Mouse (Mus musculus) stomach, postnatal 0 days (tissue): Measurements from ENCODE around the gene Farp2. TPM values are rescaled to one million over a fixed set of nuclear protein-coding genes. Genes with fewer than 3 reads are reported as not detected.
"Not testable (repeated sequence)": the region's sequence is repeated elsewhere in the genome, so short reads cannot be mapped to it uniquely, and the experiment has no call there.

Source experiments
- ATAC-seq: fragments of 200-750 bp; cut with Nextera tagmentation; 2 replicates; pipeline ENCODE4 v1.8.0; 2017; ENCODE audit not compliant: low FRiP score, low TSS enrichment
- DNase-seq: peaks from one replicate; pipeline ENCODE4 v3.0.0-alpha.2; 2016; ENCODE audit warnings: low spot score
- H3K27ac ChIP-seq: fragments of 300-500 bp; sonication (generic); replicated peaks from 2 replicates; pipeline ENCODE4 v1.5.1; 2014; ENCODE audit warnings: mild to moderate bottlenecking, control low read depth
- H3K27me3 ChIP-seq: fragments of 300-500 bp; sonication (generic); 2 replicates; pipeline ENCODE4 v1.6.1; 2014; ENCODE audit warnings: low read length; ENCODE audit not compliant: control insufficient read depth, insufficient read depth
- H3K36me3 ChIP-seq: fragments of 300-500 bp; sonication (generic); 2 replicates; pipeline ENCODE4 v1.6.1; 2014; ENCODE audit warnings: low read length, mixed read lengths; ENCODE audit not compliant: control insufficient read depth, insufficient read depth
- H3K4me1 ChIP-seq: fragments of 300-500 bp; sonication (generic); replicated peaks from 2 replicates; pipeline ENCODE4 v1.6.1; 2014; ENCODE audit warnings: antibody characterized with exemption; ENCODE audit not compliant: control insufficient read depth, insufficient read depth
- H3K4me2 ChIP-seq: fragments of 300-500 bp; sonication (generic); replicated peaks from 2 replicates; pipeline ENCODE4 v1.6.1; 2014; ENCODE audit warnings: low read depth, mild to moderate bottlenecking, control low read depth, moderate library complexity
- H3K4me3 ChIP-seq: fragments of 300-500 bp; sonication (generic); 2 replicates; pipeline ENCODE4 v1.5.1; 2014; ENCODE audit warnings: low read depth, low read length, control low read depth
- H3K9ac ChIP-seq: fragments of 300-500 bp; sonication (generic); 2 replicates; pipeline ENCODE4 v1.6.1; 2014; ENCODE audit warnings: mild to moderate bottlenecking, low read length, control low read depth, mixed read lengths
- H3K9me3 ChIP-seq: fragments of 300-500 bp; sonication (generic); 2 replicates; pipeline ENCODE4 v1.6.1; 2016; ENCODE audit warnings: low read length; ENCODE audit not compliant: control insufficient read depth
- CTCF ChIP-seq: IDR thresholded peaks from 2 replicates; pipeline ENCODE4 v1.5.1; 2016; ENCODE audit warnings: antibody characterized with exemption, low read depth, mild to moderate bottlenecking, moderate library complexity
- EP300 ChIP-seq: optimal IDR thresholded peaks from 2 replicates; pipeline ENCODE3; 2016; ENCODE audit warnings: antibody characterized with exemption
- WGBS: fragments of 180-500 bp; shearing (Covaris S2); extraction: QIAGEN DNeasy Blood & Tissue Kit; methylation state at CpG from one replicate; pipeline ENCODE4 v1.1.7; 2014; 5-methylcytosine and 5-hydroxymethylcytosine counted together
- polyA plus RNA-seq: library from polyadenylated mRNA; unstranded; fragments of >200 nt; fragmentation: Nextera tagmentation; extraction: Ambion mirVana; gene quantifications from 2 replicates; pipeline ENCODE4 v1.2.1, GENCODE M21; 2015

The Farp2 gene
- polyA plus RNA-seq, 1 experiment from 2014 or later = 2.9 TPM

DNA sequence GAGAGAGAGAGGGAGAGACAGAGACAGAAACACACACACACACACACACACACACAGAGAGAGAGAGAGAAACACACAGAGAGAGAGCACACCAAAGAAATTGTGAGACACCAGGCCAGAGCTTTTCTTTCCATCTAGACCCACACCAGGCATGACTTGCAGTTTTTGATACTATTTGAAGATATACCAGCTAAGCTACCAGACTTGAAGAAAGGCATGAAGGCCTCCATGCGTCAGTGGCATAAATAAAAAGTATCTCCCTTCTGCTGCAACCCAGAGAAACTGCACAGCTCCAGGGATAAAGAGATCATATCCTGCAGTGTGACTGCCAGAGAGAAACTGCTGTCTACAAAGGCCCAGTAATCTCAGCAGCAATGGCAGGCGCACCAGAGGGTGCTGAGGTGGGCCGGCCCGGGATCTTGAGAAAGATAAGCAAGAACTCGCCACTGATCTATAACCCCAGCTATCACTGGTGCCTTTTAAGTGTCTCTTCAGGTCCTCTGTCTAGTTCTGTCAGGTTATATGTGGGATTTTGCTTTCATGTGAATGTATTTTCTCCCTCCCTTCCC lies 137.8 kb downstream of the Farp2 start:
- ATAC-seq (no peak), DNase-seq (no peak)
- no peak overlapping the region for H3K4me3 ChIP-seq
- H3K9ac ChIP-seq = no peak overlapping the region
- H3K4me1 ChIP-seq = no peaks in the 10 kb centered on the region
- H3K36me3 ChIP-seq = no peaks in the 10 kb centered on the region
- H3K27me3 ChIP-seq = no peaks in the 10 kb centered on the region
- H3K27ac ChIP-seq = no peak overlapping the region
- no peak for TF ChIP-seq CTCF
- no peak for TF ChIP-seq EP300
- 66% methylated on average over 5 of the region's 5 CpGs for WGBS
- no peaks in the 10 kb centered on the region for H3K9me3 ChIP-seq
- H3K4me2 ChIP-seq = no peak overlapping the region

DNA sequence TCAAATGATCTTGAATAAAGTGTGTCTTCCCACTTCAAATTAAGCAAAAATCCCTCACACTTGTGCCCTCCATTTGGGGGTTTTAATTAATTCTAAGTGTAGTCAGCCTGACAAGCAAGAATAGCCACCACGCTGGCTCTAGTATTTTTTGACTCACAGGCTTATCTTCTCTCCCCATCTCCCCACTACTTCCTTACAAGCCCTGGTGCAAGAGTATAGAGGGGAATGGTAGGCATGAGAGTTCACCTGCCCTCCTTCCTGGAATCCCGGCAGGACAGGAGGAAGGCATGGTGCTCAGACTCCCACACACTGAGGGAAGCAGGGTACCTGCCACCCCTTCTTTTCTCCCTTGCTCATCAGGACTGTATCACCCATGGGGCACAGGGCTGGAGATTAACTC lies 142.4 kb downstream of the Farp2 start:
- peak; percentile 62 for ATAC-seq
- TF ChIP-seq CTCF (no peak), EP300 (no peak)
- H3K36me3 ChIP-seq = no peaks in the 10 kb centered on the region
- H3K27ac ChIP-seq = peak overlapping the region; percentile 5; the same call in 1 of the 2 replicates
- no peak overlapping the region for H3K4me2 ChIP-seq
- H3K4me3 ChIP-seq = no peak overlapping the region
- no peak for DNase-seq
- no peaks in the 10 kb centered on the region for H3K9me3 ChIP-seq
- WGBS = 43% methylated on average over 2 of the region's 2 CpGs
- no peaks in the 10 kb centered on the region for H3K4me1 ChIP-seq
- no peak overlapping the region for H3K9ac ChIP-seq
- no peaks in the 10 kb centered on the region for H3K27me3 ChIP-seq

DNA sequence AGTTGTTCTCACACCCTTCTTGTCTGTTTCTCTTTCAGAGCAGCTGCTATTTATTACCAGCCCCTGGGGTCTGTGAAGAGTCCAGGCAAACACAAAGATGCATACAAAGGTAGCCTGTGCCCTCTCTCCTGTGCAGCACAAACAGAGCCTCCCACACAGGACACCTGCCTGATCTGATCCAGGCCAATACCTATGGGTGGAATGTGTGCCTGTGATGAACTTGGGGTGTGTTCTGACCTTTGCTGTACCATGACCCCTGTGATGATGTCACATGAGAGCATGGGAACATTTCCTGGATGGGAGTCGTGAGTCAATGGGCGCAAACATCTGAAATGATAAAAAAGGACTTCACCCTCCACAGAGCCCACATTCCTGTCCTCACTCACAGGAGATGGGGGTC lies 142.9 kb downstream of the Farp2 start:
- 62% methylated on average over 2 of the region's 2 CpGs for WGBS
- H3K27me3 ChIP-seq = no peaks in the 10 kb centered on the region
- peak; percentile 86 for ATAC-seq

DNA sequence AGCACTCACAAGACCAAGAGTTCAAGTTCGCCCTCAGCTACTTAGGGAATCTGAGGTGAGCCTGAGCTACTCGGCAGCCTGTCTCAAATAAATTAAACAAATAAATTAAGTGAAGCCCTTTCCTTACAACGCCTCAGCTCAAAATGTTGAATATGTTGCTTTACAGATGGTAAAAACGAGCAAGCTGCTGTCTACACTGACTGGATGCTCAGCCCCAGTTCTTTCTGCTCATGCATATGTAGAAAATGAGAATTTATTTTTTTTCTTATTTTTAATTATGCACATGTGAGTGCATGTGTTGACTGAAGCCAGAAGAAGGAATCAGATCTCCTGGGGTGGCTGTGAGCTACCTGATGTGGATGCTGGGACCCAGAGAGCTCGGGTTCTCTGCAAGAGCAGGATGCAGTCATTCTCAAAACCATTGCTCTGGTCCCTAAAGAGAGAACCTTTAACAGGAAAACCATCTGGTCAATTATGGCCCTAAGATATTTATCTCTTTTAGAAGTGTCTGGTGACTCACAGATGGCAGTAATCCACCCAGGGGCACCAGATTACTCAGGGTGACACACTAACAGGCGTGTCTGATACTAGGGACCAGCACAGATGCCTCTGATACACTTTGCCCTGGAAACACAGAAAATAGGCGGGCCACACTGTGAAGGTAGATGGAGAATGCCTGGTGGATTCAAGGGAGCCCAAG lies 144.6 kb downstream of the Farp2 start:
- TF ChIP-seq CTCF = no peak
- TF ChIP-seq EP300 = no peak
- no peaks in the 10 kb centered on the region for H3K36me3 ChIP-seq
- DNase-seq (no peak), ATAC-seq (peak; percentile 59; the same call in 1 of the 2 replicates)
- H3K4me3 ChIP-seq = no peak overlapping the region
- no peak overlapping the region for H3K9ac ChIP-seq
- H3K27ac ChIP-seq = no peak overlapping the region
- H3K4me1 ChIP-seq = no peaks in the 10 kb centered on the region
- H3K9me3 ChIP-seq = no peaks in the 10 kb centered on the region
- no peak overlapping the region for H3K4me2 ChIP-seq
- 63% methylated on average over 7 of the region's 7 CpGs for WGBS
- H3K27me3 ChIP-seq = no peaks in the 10 kb centered on the region

More for the DNA sequence above, 142.9 kb downstream of the Farp2 start:
- H3K9ac ChIP-seq = no peak overlapping the region
- no peaks in the 10 kb centered on the region for H3K36me3 ChIP-seq
- H3K27ac ChIP-seq = peak overlapping the region; percentile 5; the same call in 1 of the 2 replicates
- H3K9me3 ChIP-seq = no peaks in the 10 kb centered on the region
- no peak overlapping the region for H3K4me3 ChIP-seq
- DNase-seq = peak; percentile 57
- H3K4me1 ChIP-seq = no peaks in the 10 kb centered on the region
- TF ChIP-seq EP300 (no peak), CTCF (no peak)
- no peak overlapping the region for H3K4me2 ChIP-seq

DNA sequence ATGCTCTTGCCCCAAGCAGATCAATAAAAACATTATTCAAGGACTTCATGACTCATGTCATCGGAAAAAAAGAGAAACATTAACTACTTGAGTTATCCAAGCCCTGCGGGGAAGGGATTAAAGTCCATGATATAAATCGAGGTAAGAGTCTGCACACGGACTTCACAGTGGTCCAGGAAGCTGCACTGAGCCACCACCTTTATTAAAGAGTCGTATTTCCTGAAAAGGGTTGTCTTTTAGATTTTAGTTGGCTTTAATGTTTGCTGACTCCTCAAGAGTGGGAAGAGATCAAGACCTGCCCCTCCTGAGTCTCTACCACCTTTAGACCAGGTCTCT lies 145.1 kb downstream of the Farp2 start:
- Histone ChIP-seq H3K9me3 (no peaks in the 10 kb centered on the region), H3K9ac (no peak overlapping the region), H3K27ac (no peak overlapping the region), H3K36me3 (no peaks in the 10 kb centered on the region), H3K4me1 (no peaks in the 10 kb centered on the region), H3K4me2 (no peak overlapping the region), H3K4me3 (no peak overlapping the region), H3K27me3 (no peaks in the 10 kb centered on the region)
- ATAC-seq (0 out of 2 replicates have a peak, but pooled peaks have one; percentile 46), DNase-seq (no peak)
- 52% methylated on average over 5 of the region's 5 CpGs for WGBS
- TF ChIP-seq EP300 (no peak), CTCF (no peak)

DNA sequence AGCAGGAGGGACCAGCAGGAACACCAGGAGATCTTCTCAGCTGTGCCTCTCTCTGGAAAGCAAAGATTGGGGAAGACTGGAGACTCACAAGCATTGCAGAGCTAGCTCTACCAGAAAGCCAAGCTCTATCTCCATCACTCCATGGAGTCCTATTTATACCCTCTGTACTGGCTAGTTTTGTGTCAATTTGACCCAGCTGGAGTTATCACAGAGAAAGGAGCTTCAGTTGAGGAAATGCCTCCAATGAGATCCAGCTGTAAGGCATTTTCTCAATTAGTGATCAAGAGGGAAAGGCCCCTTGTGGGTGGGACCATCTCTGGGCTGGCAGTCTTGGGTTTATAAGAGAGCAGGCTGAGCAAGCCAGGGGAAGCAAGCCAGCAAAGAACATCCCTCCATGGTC lies 146.7 kb downstream of the Farp2 start, which contains the start of gene Stk25:
Stk25 (minus strand) TSS at position 101 of the 400 bp plus-strand sequence.
- not testable (repeated sequence) for H3K4me1 ChIP-seq, H3K27ac ChIP-seq, H3K9me3 ChIP-seq, H3K4me3 ChIP-seq, H3K27me3 ChIP-seq, H3K36me3 ChIP-seq, DNase-seq, H3K9ac ChIP-seq, H3K4me2 ChIP-seq, ATAC-seq
